Mouse (Mus musculus) heart, postnatal 36 days (tissue): ENCODE data around the gene Nfatc4. TPM values are rescaled to one million over a fixed set of nuclear protein-coding genes. Genes with fewer than 3 reads are reported as not detected.

ENCODE experiments used
- DNase-seq, 2 experiments: peaks; one replicate each; pipeline ENCODE4 v3.0.0; 2021 to 2022
- intact Hi-C: fragments of 180-260 bp; cut with DNase I; formaldehyde crosslinking; loops from one replicate; pipeline ENCODE4 v1.15.1; 2025
- total RNA-seq, 2 experiments: library from RNA; stranded (reverse); gene quantifications; 2 replicates each; pipeline ENCODE4 v1.2.3; 2021

The Nfatc4 gene
- total RNA-seq: 1 to 10 TPM; 5.0 to 5.1 TPM

GRCm38 (mm10) chr14:55822991-55823762, at the start of gene Nfatc4:
Gene Nfatc4, plus strand, starts transcription at chr14:55823144.
- peak; percentile 80 to 88 for DNase-seq
- intact Hi-C loops: loop anchor here (1.0 kb wide), 4 partner anchors 40 to 95 kb away; no protein-coding TSS in a partner anchor

- intact Hi-C loops: no loop called here
- no peak for DNase-seq
Measured at GRCm38 (mm10) chr14:55776711-55777110, 46.2 kb upstream of the Nfatc4 start.

- intact Hi-C loops: no loop called here
Measured at GRCm38 (mm10) chr14:55777176-55777575, 45.8 kb upstream of the Nfatc4 start.

GRCm38 (mm10) chr14:55777806-55778205, 45.1 kb upstream of the Nfatc4 start:
- intact Hi-C loops: loop anchor here (2.0 kb wide), 1 partner anchor 13 kb away; the partner anchor contains the start of gene Ltb4r1
- DNase-seq: no peak

More at GRCm38 (mm10) chr14:55777176-55777575, 45.8 kb upstream of the Nfatc4 start:
- DNase-seq: no peak

- intact Hi-C loops: loop anchor here (2.0 kb wide), 1 partner anchor 14 kb away; the partner anchor contains the start of gene Ltb4r1
- DNase-seq: no peak
Measured at GRCm38 (mm10) chr14:55778686-55779085, 44.3 kb upstream of the Nfatc4 start.

GRCm38 (mm10) chr14:55779656-55780055, 43.3 kb upstream of the Nfatc4 start:
- intact Hi-C loops: loop anchor here (2.0 kb wide), 3 partner anchors 15 to 139 kb away; partner anchors contain the start of gene Ltb4r1
- no peak for DNase-seq

GRCm38 (mm10) chr14:55780736-55781135, 42.2 kb upstream of the Nfatc4 start:
- intact Hi-C loops: loop anchor here (1.0 to 2.0 kb wide), 3 partner anchors 43 to 138 kb away; partner anchors contain the start of gene Nfatc4
- no peak for DNase-seq

- intact Hi-C loops: loop anchor here (1.0 to 2.0 kb wide), 3 partner anchors 42 to 137 kb away; partner anchors contain the start of gene Nfatc4
- DNase-seq: peak; percentile 64 to 66
Measured at GRCm38 (mm10) chr14:55781310-55781709, 41.6 kb upstream of the Nfatc4 start.

GRCm38 (mm10) chr14:55782361-55782960, 40.5 kb upstream of the Nfatc4 start:
- DNase-seq: peak in 1 of 2 experiments; percentile 4
- intact Hi-C loops: no loop called here

GRCm38 (mm10) chr14:55783171-55783957, 39.6 kb upstream of the Nfatc4 start:
- intact Hi-C loops: no loop called here
- peak; percentile 45 to 59 for DNase-seq

- DNase-seq: peak; percentile 41 to 49
- intact Hi-C loops: no loop called here
Measured at GRCm38 (mm10) chr14:55783958-55784235, 39.0 kb upstream of the Nfatc4 start, which contains the start of gene Adcy4. Gene Adcy4, minus strand, starts transcription at chr14:55784095.

GRCm38 (mm10) chr14:55785195-55785594, 37.7 kb upstream of the Nfatc4 start:
- peak in 1 of 2 experiments; percentile 2 for DNase-seq
- intact Hi-C loops: no loop called here

- DNase-seq: no peak
Measured at GRCm38 (mm10) chr14:55787731-55788130, 35.2 kb upstream of the Nfatc4 start.

GRCm38 (mm10) chr14:55788256-55789050, 34.5 kb upstream of the Nfatc4 start, which contains the start of gene Ripk3:
Gene Ripk3, minus strand, starts transcription at chr14:55788865.
- intact Hi-C loops: no loop called here
- DNase-seq: peak; percentile 48 to 60

More at GRCm38 (mm10) chr14:55787731-55788130, 35.2 kb upstream of the Nfatc4 start:
- intact Hi-C loops: no loop called here

- intact Hi-C loops: no loop called here
- DNase-seq: no peak
Measured at GRCm38 (mm10) chr14:55793461-55793860, 29.5 kb upstream of the Nfatc4 start.

GRCm38 (mm10) chr14:55793946-55794345, 29.0 kb upstream of the Nfatc4 start:
- no peak for DNase-seq
- intact Hi-C loops: no loop called here

GRCm38 (mm10) chr14:55795380-55796163, 27.4 kb upstream of the Nfatc4 start:
- intact Hi-C loops: no loop called here
- no peak for DNase-seq

- DNase-seq: peak; percentile 48 to 63
- intact Hi-C loops: no loop called here
Measured at GRCm38 (mm10) chr14:55814885-55815284, 8.1 kb upstream of the Nfatc4 start.

- peak; percentile 58 to 65 for DNase-seq
- intact Hi-C loops: no loop called here
Measured at GRCm38 (mm10) chr14:55815310-55815751, 7.6 kb upstream of the Nfatc4 start.
